Mouse (Mus musculus) brain, adult 2 months (tissue): Measurements from ENCODE around the gene Cd200.
"Not testable (repeated sequence)": the region's sequence is repeated elsewhere in the genome, so short reads cannot be mapped to it uniquely, and the experiment has no call there.

Source experiments
- DNase-seq: peaks from one replicate; pipeline ENCODE4 v3.0.0; 2011; ENCODE audit warnings: low read depth, low spot score

Cd200 gene

DNA sequence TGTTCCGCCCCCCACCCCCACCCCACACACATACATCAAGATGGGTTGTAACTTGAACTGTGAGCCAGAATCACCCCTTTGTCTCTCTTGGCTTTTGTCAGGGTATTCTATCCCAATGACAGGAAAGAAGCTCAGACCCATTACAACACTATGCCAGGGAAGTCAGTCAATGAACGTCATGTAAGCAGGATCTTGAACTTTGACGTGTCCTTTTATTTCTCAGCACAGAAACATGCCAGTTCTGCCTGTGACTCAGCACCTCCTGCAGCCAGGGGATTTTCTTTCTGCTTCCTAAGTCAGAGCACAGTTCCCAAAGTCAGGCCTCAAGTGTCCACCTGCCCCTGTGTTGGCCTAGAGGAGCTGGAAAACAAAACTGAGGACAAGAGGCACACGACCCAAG, 31.5 kb downstream of the Cd200 start:
- no peak for DNase-seq

- no peak for DNase-seq
These were observed 32.0 kb downstream of the Cd200 start for GRCm38 (mm10) chr16:45376812-45377211.

GRCm38 (mm10) chr16:45376294-45376693, 32.6 kb downstream of the Cd200 start:
- DNase-seq, result peak; percentile 76

GRCm38 (mm10) chr16:45375506-45376225, 33.2 kb downstream of the Cd200 start:
- DNase-seq, result no peak

DNA sequence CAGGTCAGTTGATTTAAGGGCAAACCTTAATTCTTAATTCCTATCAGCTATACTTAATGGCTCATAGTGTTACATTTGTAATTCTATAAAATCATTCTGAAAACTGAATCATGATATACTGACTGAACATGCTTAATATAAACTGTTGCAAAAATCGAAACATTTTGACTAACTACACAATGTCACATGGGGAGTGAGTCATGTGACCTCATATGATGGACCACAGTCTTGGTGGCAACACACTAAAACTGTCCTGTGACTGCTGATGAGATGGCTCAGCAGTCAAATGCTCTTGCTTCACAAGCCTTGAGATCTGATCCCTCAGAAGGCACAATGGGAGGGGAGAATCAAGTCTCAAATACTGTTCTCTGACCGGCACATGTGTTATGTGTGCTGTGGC, 34.8 kb downstream of the Cd200 start:
- no peak for DNase-seq

DNA sequence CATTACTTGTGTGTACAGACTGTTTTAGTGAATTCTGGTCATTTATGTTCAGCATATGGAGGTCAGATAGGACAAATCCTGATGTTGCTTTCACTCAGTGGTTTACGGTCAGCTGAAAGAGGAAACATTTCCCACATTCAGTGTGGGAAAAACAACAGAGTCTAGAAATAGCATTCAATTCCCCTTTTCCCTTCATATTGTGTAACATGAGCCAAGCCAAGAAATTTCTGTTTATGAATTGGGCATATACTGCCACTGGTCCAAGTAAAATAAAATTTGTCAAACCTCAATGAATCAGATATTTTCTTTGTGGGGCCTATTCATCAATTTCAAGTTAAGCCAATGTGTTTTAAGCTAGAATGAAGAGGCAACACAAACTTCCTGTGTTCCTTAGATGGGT, 37.8 kb downstream of the Cd200 start:
- no peak for DNase-seq

GRCm38 (mm10) chr16:45369285-45369965, 39.4 kb downstream of the Cd200 start:
- no peak for DNase-seq

- no peak for DNase-seq
These were observed 42.7 kb downstream of the Cd200 start for GRCm38 (mm10) chr16:45366111-45366510.

GRCm38 (mm10) chr16:45365353-45365752, 43.5 kb downstream of the Cd200 start:
- no peak for DNase-seq

- DNase-seq, result no peak
These were observed 44.2 kb downstream of the Cd200 start for GRCm38 (mm10) chr16:45364627-45365026.

- DNase-seq, result no peak
These were observed 45.3 kb downstream of the Cd200 start for GRCm38 (mm10) chr16:45363480-45364045.

DNA sequence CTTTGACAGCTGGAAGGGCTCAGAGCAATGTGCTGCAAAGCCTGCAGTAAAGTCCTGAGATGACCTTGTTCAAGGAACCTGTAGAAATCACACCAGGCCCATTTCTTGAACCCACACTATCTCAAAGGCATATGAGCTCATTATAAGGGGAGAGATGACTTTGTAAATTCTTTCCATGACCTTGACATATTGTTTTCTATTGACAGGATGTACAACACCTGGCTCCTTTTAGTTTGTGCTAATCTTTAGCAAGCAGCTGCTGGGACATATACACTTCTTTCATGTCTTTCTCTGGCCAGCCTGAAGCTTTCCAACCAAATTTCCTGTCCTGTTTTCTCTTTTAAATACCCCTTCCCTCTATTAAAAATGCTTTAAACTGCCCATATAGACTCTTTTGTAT, 47.4 kb downstream of the Cd200 start:
- DNase-seq, result no peak

DNA sequence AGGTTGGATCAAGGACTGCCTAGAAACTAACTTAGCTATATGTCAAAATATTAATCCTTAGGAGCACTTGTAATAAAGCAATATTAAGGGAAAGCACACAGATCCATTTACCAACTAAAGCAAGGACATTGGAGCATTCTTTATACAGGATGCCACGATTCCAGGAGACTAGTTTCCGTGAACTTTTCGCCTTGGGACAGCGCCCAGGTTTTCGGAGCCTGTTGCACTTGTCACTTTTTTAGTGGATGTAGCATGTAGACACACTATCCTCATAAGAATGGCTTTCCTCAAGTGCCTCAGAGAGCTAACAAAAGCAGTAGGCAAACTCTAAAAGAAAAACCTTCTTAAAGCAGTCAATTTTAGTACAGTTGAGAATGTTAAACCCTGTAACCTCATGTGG, 50.4 kb downstream of the Cd200 start:
- DNase-seq, result not testable (repeated sequence)

GRCm38 (mm10) chr16:45357134-45357533, 51.7 kb downstream of the Cd200 start:
- DNase-seq, result no peak

- peak; percentile 22 for DNase-seq
These were observed 56.0 kb downstream of the Cd200 start for GRCm38 (mm10) chr16:45352875-45353274.

DNA sequence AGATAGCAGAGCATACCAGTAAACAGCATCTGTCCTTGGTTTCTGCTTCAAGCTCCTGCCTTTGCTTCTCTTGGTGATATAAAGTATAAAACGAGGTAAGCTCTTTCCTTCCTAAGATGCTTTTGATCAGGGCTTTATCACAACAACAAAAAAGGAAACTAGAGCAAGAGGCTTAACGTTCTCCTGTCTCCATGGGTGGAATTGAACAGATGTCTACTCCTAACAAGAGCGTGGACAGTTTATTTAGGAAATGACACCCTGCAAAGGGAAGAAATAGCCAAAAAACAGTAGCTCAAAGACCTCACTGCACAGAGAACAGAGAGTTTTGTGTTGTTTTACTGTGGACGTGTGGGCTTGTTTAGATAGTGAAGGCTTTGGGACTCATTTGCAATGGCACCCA, 58.1 kb downstream of the Cd200 start:
- peak; percentile 48 for DNase-seq

- DNase-seq, result no peak
These were observed 59.1 kb downstream of the Cd200 start for GRCm38 (mm10) chr16:45349523-45350298.

- peak; percentile 62 for DNase-seq
These were observed 60.6 kb downstream of the Cd200 start for GRCm38 (mm10) chr16:45348238-45348637.

DNA sequence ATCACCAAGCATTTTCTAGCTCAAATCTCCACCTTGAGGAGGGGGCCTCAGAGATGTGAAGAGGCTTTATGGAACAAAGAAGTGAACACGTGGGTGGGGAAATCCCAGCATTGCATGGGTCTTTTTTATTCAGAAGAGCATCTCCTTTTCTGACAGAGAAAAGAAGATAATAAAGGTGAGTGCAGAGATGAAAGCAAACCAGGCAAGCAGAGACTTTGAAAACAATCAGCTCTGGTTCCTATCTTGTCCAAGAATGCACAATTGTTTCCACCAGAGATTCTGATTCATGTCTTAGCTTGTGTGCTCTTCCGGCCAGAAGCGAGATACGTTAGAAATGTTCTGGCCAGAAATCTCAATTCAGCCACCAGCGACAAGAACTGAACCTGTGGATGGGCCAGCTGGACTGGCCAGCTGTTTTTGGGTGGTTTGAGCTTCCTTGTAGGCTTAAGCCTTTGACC, 61.9 kb downstream of the Cd200 start:
- DNase-seq, result no peak

DNA sequence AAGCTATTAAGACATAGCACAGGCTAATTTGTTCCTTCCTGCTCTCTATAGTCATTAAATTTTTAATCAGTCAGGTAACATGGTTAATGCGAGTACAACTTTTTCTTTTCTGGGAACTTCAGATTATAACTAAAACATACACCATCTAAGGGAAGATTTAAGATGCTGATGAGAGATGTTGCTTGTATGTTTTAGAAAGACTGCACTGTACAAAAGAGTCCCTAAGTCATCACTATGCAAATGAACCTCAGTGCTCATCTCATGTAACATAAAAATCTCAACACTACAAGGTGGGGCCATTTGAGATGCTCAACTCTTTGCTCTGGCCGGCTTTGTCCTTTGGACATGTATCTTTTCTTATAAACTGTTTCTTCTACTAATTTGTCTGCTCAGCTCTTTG, 62.5 kb downstream of the Cd200 start:
- no peak for DNase-seq

DNA sequence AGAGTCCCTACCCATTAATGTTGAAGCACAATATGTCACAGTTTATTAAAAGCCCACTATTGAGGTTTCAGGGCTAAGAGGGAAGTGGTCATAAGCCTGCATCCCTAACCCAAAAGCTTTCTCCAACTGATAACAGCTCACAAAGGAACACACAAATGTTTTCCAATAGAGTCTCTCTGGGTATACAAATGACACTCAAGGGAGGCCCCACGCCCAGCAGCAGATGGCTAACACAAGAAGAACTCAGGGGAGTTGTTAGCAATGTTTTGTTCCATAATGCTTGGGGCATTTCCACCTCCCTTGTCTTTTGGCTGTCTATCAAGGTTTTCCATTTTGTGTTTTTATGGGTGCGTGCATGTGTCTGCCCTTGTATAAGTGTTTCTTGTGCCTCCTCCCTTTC, 64.0 kb downstream of the Cd200 start:
- no peak for DNase-seq

- no peak for DNase-seq
These were observed 72.4 kb downstream of the Cd200 start for GRCm38 (mm10) chr16:45336478-45336877.
